Mouse (Mus musculus) E14TG2a.4 (cell line): ENCODE data around the gene Lrrc32.

Experiments
- CTCF ChIP-seq: conservative IDR thresholded peaks from 2 replicates; pipeline ENCODE4 v1.5.1; 2014; ENCODE audit warnings: low read length
- NANOG ChIP-seq: IDR thresholded peaks from 2 replicates; pipeline ENCODE4 v1.6.1; 2014; ENCODE audit warnings: borderline replicate concordance, low read length, mixed read lengths

GRCm38 (mm10) chr7:98503951-98504647 lies 15.0 kb downstream of the Lrrc32 start:
- TF ChIP-seq CTCF (no peak), NANOG (no peak)
